ENCODE assay signal across 12 mouse cellular contexts in genomic region chr13:107830281-107830680, GRCm38 (mm10).
DNase-seq lines count a peak whose midpoint lies in the region; ATAC-seq and TF ChIP-seq lines count a peak whose summit lies in the region.
"Had no signal": no experiment of that assay in that cellular context is flagged by ENCODE, and none has a peak within 500 bp of the region (broad histone marks: within the 10 kb centered on the region; RNA-seq: fewer than 3 reads in every experiment).

No protein-coding gene starts in this region.

- H3ac ChIP-seq in myocyte (ENCODE audit: control insufficient read depth, insufficient read length), result no peak overlapping the region

- H3K9ac ChIP-seq in intestine, embryonic 15.5 days, result no peak overlapping the region
- no peak overlapping the region for H3K9ac ChIP-seq in intestine, embryonic 16.5 days (ENCODE audit: low read depth, low read length)
- H3K9ac ChIP-seq in lung, embryonic 16.5 days (ENCODE audit: low read length), result no peak overlapping the region
- H3K9ac ChIP-seq in forebrain, embryonic 15.5 days (replicated peaks), result no peak overlapping the region

- peaks cover 8% of the 10 kb centered on the region; the same call in 1 of the 2 replicates for H3K4me1 ChIP-seq in intestine, embryonic 15.5 days (replicated peaks)
- peaks cover 11% of the 10 kb centered on the region for H3K4me1 ChIP-seq in intestine, embryonic 16.5 days (ENCODE audit: control insufficient read depth, insufficient read depth, low read length)
- H3K4me1 ChIP-seq in lung, embryonic 16.5 days (replicated peaks; ENCODE audit: control insufficient read depth, insufficient read depth, low read length), result peaks cover 13% of the 10 kb centered on the region
- H3K4me1 ChIP-seq in forebrain, embryonic 15.5 days, result peaks cover 32% of the 10 kb centered on the region

- H3K36me3 ChIP-seq in intestine, embryonic 15.5 days, result no peaks in the 10 kb centered on the region
- no peaks in the 10 kb centered on the region for H3K36me3 ChIP-seq in intestine, embryonic 16.5 days (ENCODE audit: control insufficient read depth, insufficient read depth, low read length)
- no peaks in the 10 kb centered on the region for H3K36me3 ChIP-seq in lung, embryonic 16.5 days (ENCODE audit: control insufficient read depth, insufficient read depth, low read length)
- no peaks in the 10 kb centered on the region for H3K36me3 ChIP-seq in myocyte (ENCODE audit: control insufficient read depth, insufficient read depth)
- no peaks in the 10 kb centered on the region for H3K36me3 ChIP-seq in forebrain, embryonic 15.5 days
- H3K36me3 ChIP-seq: hindbrain, embryonic 10.5 days had no signal

- in situ Hi-C loops in Patski (cut with MboI; ENCODE audit: low pct_unique_long_range_greater_than_20kb), result no loop called here

- ATAC-seq in intestine, embryonic 15.5 days, result no peak
- no peak for ATAC-seq in intestine, embryonic 16.5 days
- ATAC-seq in lung, embryonic 16.5 days (ENCODE audit: low read depth), result no peak
- peak; percentile 28 for ATAC-seq in Patski
- no peak for ATAC-seq in forebrain, embryonic 15.5 days (replicated peaks)

- no peaks in the 10 kb centered on the region for H3K9me3 ChIP-seq in intestine, embryonic 15.5 days
- H3K9me3 ChIP-seq in intestine, embryonic 16.5 days (ENCODE audit: control insufficient read depth, low read length), result no peaks in the 10 kb centered on the region
- no peaks in the 10 kb centered on the region for H3K9me3 ChIP-seq in lung, embryonic 16.5 days (ENCODE audit: control insufficient read depth, low read length)
- H3K9me3 ChIP-seq in forebrain, embryonic 15.5 days, result no peaks in the 10 kb centered on the region
- H3K9me3 ChIP-seq: hindbrain, embryonic 10.5 days had no signal

- no peak overlapping the region for H3K4me3 ChIP-seq in intestine, embryonic 15.5 days (replicated peaks)
- H3K4me3 ChIP-seq in intestine, embryonic 16.5 days (ENCODE audit: low read length), result no peak overlapping the region
- H3K4me3 ChIP-seq in lung, embryonic 16.5 days (ENCODE audit: low read length), result no peak overlapping the region
- H3K4me3 ChIP-seq in myocyte, result no peak overlapping the region
- H3K4me3 ChIP-seq in forebrain, embryonic 15.5 days, result no peak overlapping the region

- DNase-seq in lung, postnatal 10 days, result no peak
- no peak for DNase-seq in Patski (ENCODE audit: low read depth, low spot score)
- DNase-seq in adrenal gland, postnatal 10 days, result no peak
- DNase-seq: cerebellum, adult 8-10 months; spleen, adult 18-20 months had no signal

- peaks cover 54% of the 10 kb centered on the region for H3K79me2 ChIP-seq in myocyte (ENCODE audit: control insufficient read depth, insufficient read depth)

- H3K4me2 ChIP-seq in intestine, embryonic 15.5 days (replicated peaks), result 0 out of 2 replicates have a peak overlapping the region, but pooled peaks have one; percentile 42
- no peak overlapping the region; the same call in 1 of the 2 replicates for H3K4me2 ChIP-seq in intestine, embryonic 16.5 days (ENCODE audit: low read depth, low read length)
- peak overlapping the region; percentile 46; the same call in 1 of the 2 replicates for H3K4me2 ChIP-seq in lung, embryonic 16.5 days (ENCODE audit: low read depth, low read length)
- peak overlapping the region; percentile 57 for H3K4me2 ChIP-seq in myocyte (ENCODE audit: low read depth)
- no peak overlapping the region for H3K4me2 ChIP-seq in forebrain, embryonic 15.5 days (replicated peaks)

- WGBS in intestine, embryonic 15.5 days, result 56% methylated on average over 2 of the region's 2 CpGs
- WGBS in intestine, embryonic 16.5 days, result 58% methylated on average over 2 of the region's 2 CpGs
- WGBS in lung, embryonic 16.5 days, result 61% methylated on average over 2 of the region's 2 CpGs
- WGBS in forebrain, embryonic 15.5 days, result 59% methylated on average over 2 of the region's 2 CpGs

- POLR2A ChIA-PET in Patski (lab: Charles Lee), result interaction anchor here (0.9 kb wide), 1 partner anchor 11 kb away, joined by 3 read pairs; no protein-coding TSS in a partner anchor

- TF ChIP-seq POLR2A in myocyte (IDR thresholded peaks at IDR 0.05; ENCODE audit: insufficient read length, low read depth), result no peak

- H3K27ac ChIP-seq in intestine, embryonic 15.5 days, result no peak overlapping the region
- no peak overlapping the region for H3K27ac ChIP-seq in intestine, embryonic 16.5 days (ENCODE audit: low read length)
- H3K27ac ChIP-seq in lung, embryonic 16.5 days (ENCODE audit: low read length), result no peak overlapping the region
- H3K27ac ChIP-seq in forebrain, embryonic 15.5 days (replicated peaks), result no peak overlapping the region
- H3K27ac ChIP-seq: hindbrain, embryonic 10.5 days; kidney, postnatal 0 days had no signal

- CTCF ChIA-PET in Patski (lab: Charles Lee), result interaction anchor here (0.9 to 1.5 kb wide), 5 partner anchors 10 to 153 kb away, joined by 3 to 5 read pairs (median 4); no protein-coding TSS in a partner anchor

- no peaks in the 10 kb centered on the region for H3K27me3 ChIP-seq in intestine, embryonic 15.5 days (replicated peaks)
- no peaks in the 10 kb centered on the region for H3K27me3 ChIP-seq in intestine, embryonic 16.5 days (replicated peaks; ENCODE audit: control insufficient read depth, insufficient read depth, low read length)
- no peaks in the 10 kb centered on the region for H3K27me3 ChIP-seq in lung, embryonic 16.5 days (ENCODE audit: control insufficient read depth, insufficient read depth, low read depth, low read length)
- no peaks in the 10 kb centered on the region for H3K27me3 ChIP-seq in Patski
- no peaks in the 10 kb centered on the region for H3K27me3 ChIP-seq in myocyte (ENCODE audit: control insufficient read depth, insufficient read depth, insufficient read length)
- no peaks in the 10 kb centered on the region for H3K27me3 ChIP-seq in forebrain, embryonic 15.5 days

- no peak for TF ChIP-seq CTCF in Patski (IDR thresholded peaks at IDR 0.05)

TF ChIP-seq in myocyte, 11 proteins besides CTCF, POLR2A, EP300 and RAD21:
- no peak for TF ChIP-seq REST (IDR thresholded peaks at IDR 0.05; ENCODE audit: insufficient read depth, insufficient read length)
- TF ChIP-seq MAX (IDR thresholded peaks at IDR 0.05; ENCODE audit: low read depth), result no peak
- TF ChIP-seq MYOD1 (IDR thresholded peaks at IDR 0.05; ENCODE audit: control insufficient read depth in 1 of 3, insufficient read length in 2 of 3, low read depth in 2 of 3), result no peak
- no peak for TF ChIP-seq TCF3 (IDR thresholded peaks at IDR 0.05; ENCODE audit: insufficient read length, low read depth)
- no peak for TF ChIP-seq POLR2AphosphoS2 (IDR thresholded peaks at IDR 0.05; ENCODE audit: insufficient read length, low read depth)
- no peak for TF ChIP-seq MYOG (IDR thresholded peaks at IDR 0.05; ENCODE audit: control insufficient read depth in 1 of 3, insufficient read depth in 1 of 3, insufficient read length in 2 of 3, low read depth in 2 of 3)
- no peak for TF ChIP-seq USF1 (IDR thresholded peaks at IDR 0.05; ENCODE audit: low read depth)
- no peak for TF ChIP-seq CEBPB (IDR thresholded peaks at IDR 0.05; ENCODE audit: insufficient read depth, poor library complexity, severe bottlenecking)
- no peak for TF ChIP-seq SRF (IDR thresholded peaks at IDR 0.05; ENCODE audit: control insufficient read depth, insufficient read length, low read depth)
- TF ChIP-seq E2F4 (IDR thresholded peaks at IDR 0.05; ENCODE audit: insufficient read depth), result no peak
- TF ChIP-seq TCF12 (IDR thresholded peaks at IDR 0.05; ENCODE audit: insufficient read depth, poor library complexity, severe bottlenecking), result no peak

Comparison
In these comparisons a context has a peak if more than half of its experiments do, and no peak if none do; other contexts are left out.
1. H3K4me2 ChIP-seq: peak in intestine, embryonic 15.5 days (single experiment), lung, embryonic 16.5 days (single experiment) and myocyte (single experiment); none in intestine, embryonic 16.5 days (single experiment) and forebrain, embryonic 15.5 days (single experiment).